In the genomic region with DNA sequence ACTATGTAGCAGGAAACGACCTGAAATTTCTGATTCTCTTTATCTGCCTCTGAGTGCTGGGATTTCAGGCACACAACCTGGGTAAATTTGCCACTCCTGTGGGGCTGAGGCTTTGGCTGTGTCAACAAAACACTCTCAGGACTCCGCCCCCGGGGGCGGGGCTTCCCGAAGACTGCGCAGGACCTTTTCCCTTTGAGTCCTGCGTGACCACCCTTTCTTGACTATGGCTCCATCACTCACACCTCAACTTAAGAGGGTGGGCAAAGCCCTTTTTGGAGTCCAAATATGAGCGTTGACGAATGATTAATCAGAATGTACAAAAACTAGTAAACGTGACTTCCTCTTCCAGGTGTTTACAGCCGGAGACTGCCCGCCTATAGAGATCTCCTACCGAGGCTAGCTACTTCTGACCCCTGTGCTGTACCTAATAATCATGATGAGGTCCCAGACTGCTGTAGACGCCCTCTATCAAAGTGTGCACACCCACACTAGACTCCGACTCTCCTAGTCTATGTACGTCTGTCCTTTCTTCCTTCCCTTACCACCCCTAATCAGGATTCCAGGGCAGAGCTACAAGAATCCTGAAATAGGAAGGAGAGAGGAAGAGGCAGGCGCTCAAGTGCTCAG, we compare ENCODE assay signal across 8 mouse cellular contexts. TPM values are rescaled to one million over a fixed set of nuclear protein-coding genes. Genes with fewer than 3 reads are reported as not detected.
DNase-seq lines count a peak whose midpoint lies in the region; ATAC-seq and TF ChIP-seq lines count a peak whose summit lies in the region.

No protein-coding gene starts in this region.

- H3K27me3 ChIP-seq in forebrain, embryonic 11.5 days (ENCODE audit: control insufficient read depth, insufficient read depth, low read length), result no peaks in the 10 kb centered on the region
- H3K27me3 ChIP-seq in hindbrain, embryonic 14.5 days (ENCODE audit: control insufficient read depth, insufficient read depth, low read length), result no peaks in the 10 kb centered on the region

- peaks cover 31% of the 10 kb centered on the region for H3K4me1 ChIP-seq in bone marrow macrophage, adult 2 months (ENCODE audit: control insufficient read depth, insufficient read depth, low read length)
- no peaks in the 10 kb centered on the region for H3K4me1 ChIP-seq in forebrain, embryonic 11.5 days (replicated peaks; ENCODE audit: control insufficient read depth, insufficient read depth, low read length)
- H3K4me1 ChIP-seq in hindbrain, embryonic 14.5 days (replicated peaks; ENCODE audit: control insufficient read depth, insufficient read depth, low read length), result peaks cover 5% of the 10 kb centered on the region

- H3K36me3 ChIP-seq in forebrain, embryonic 11.5 days (ENCODE audit: control insufficient read depth, insufficient read depth, low read length), result no peaks in the 10 kb centered on the region; the same call in 1 of the 2 replicates
- peaks cover 32% of the 10 kb centered on the region for H3K36me3 ChIP-seq in hindbrain, embryonic 14.5 days (replicated peaks; ENCODE audit: control insufficient read depth, insufficient read depth)

- no peak for TF ChIP-seq POLR2A in bone marrow macrophage, adult 2 months (IDR thresholded peaks at IDR 0.05; ENCODE audit: borderline replicate concordance, low read depth, low read length)

- H3K4me3 ChIP-seq in bone marrow macrophage, adult 2 months (ENCODE audit: insufficient read depth, low read length), result peak overlapping the region; percentile 34
- 0 out of 2 replicates have a peak overlapping the region, but pooled peaks have one; percentile 9 for H3K4me3 ChIP-seq in forebrain, embryonic 11.5 days (ENCODE audit: low read depth, low read length)
- H3K4me3 ChIP-seq in hindbrain, embryonic 14.5 days (replicated peaks; ENCODE audit: low read length), result no peak overlapping the region

- ATAC-seq in forebrain, embryonic 11.5 days (replicated peaks; ENCODE audit: low FRiP score), result 0 out of 2 replicates have a peak, but pooled peaks have one; percentile 5
- peak; percentile 28; the same call in 1 of the 2 replicates for ATAC-seq in hindbrain, embryonic 14.5 days (ENCODE audit: low FRiP score)
- peak; percentile 26 for ATAC-seq in megakaryocyte progenitor cell, adult 5-6 weeks (replicated peaks; ENCODE audit: poor library complexity)

- no peaks in the 10 kb centered on the region for H3K9me3 ChIP-seq in forebrain, embryonic 11.5 days (ENCODE audit: control insufficient read depth, low read length)
- H3K9me3 ChIP-seq in hindbrain, embryonic 14.5 days (ENCODE audit: control insufficient read depth, low read length), result no peaks in the 10 kb centered on the region

- TF ChIP-seq CTCF in bone marrow macrophage, adult 2 months (IDR thresholded peaks at IDR 0.05; ENCODE audit: low read depth, low read length), result no peak

- 16% methylated on average over 17 of the region's 17 CpGs for WGBS in forebrain, embryonic 11.5 days
- 19% methylated on average over 17 of the region's 17 CpGs for WGBS in hindbrain, embryonic 14.5 days

- H3K9ac ChIP-seq in forebrain, embryonic 11.5 days (ENCODE audit: low read length), result no peak overlapping the region
- H3K9ac ChIP-seq in hindbrain, embryonic 14.5 days, result peak overlapping the region; percentile 8; the same call in 1 of the 2 replicates

- H3K4me2 ChIP-seq in forebrain, embryonic 11.5 days (ENCODE audit: low read depth, low read length, severe bottlenecking), result peak overlapping the region; percentile 41; the same call in 1 of the 2 replicates
- H3K4me2 ChIP-seq in hindbrain, embryonic 14.5 days (replicated peaks), result peak overlapping the region; percentile 34

- no peak overlapping the region for H3K27ac ChIP-seq in bone marrow macrophage, adult 2 months (ENCODE audit: insufficient read depth, low read depth, low read length)
- H3K27ac ChIP-seq in forebrain, embryonic 11.5 days (ENCODE audit: low read depth, low read length), result no peak overlapping the region
- H3K27ac ChIP-seq in hindbrain, embryonic 14.5 days, result no peak overlapping the region

- intact Hi-C loops in left cerebral cortex, postnatal 4 days (cut with DNase I), result no loop called here

- peak; percentile 74 to 89 for DNase-seq in adrenal gland, adult (ENCODE audit: inconsistent age in 2 of 2, low spot score in 1 of 2)
- no peak for DNase-seq in adrenal gland, postnatal 4 days (ENCODE audit: low spot score in 2 of 2)
- no peak for DNase-seq in forebrain, embryonic 11.5 days (ENCODE audit: low spot score)
- DNase-seq in hindbrain, embryonic 14.5 days (ENCODE audit: low spot score), result peak; percentile 43
- peak; percentile 33 for DNase-seq in left cerebral cortex, postnatal 4 days
- peak; percentile 79 to 89 for DNase-seq in spleen, postnatal 36 days (ENCODE audit: low spot score in 2 of 2)

RNA-seq across cellular contexts. Expression of a gene that starts 10.2 kb away (rescaled TPM):
- 100 to 1,000 TPM; 150 to 164 TPM for total RNA-seq in adrenal gland, postnatal 4 days (2021)
- 31.2 and 33.4 TPM in 2 replicates for polyA plus RNA-seq in bone marrow macrophage, adult 2 months (2012; ENCODE audit: insufficient read depth, insufficient read length, missing spikeins)
- 14.0 and 16.3 TPM in 2 replicates for polyA plus RNA-seq in forebrain, embryonic 11.5 days (2014; fragmentation: Nextera tagmentation; extraction: Ambion mirVana)
- polyA plus RNA-seq in hindbrain, embryonic 14.5 days (2014; fragmentation: Nextera tagmentation; extraction: Ambion mirVana), result 17.3 and 22.0 TPM in 2 replicates
- total RNA-seq in left cerebral cortex, postnatal 4 days (2021), result 10 to 100 TPM; 52.6 to 59.3 TPM
- 40.7 and 44.1 TPM in 2 replicates for total RNA-seq in megakaryocyte progenitor cell, adult 5-6 weeks (2015)
- 90.6 and 90.9 TPM in 2 replicates for total RNA-seq in megakaryocyte progenitor cell, adult 5-6 weeks (2017)

RNA-seq across cellular contexts. Expression of a gene that starts 25.6 kb away (rescaled TPM):
- total RNA-seq in adrenal gland, postnatal 4 days (2021), result 10 to 100 TPM; 17.8 to 18.5 TPM
- 3.7 and 4.5 TPM in 2 replicates for polyA plus RNA-seq in bone marrow macrophage, adult 2 months (2012; ENCODE audit: insufficient read depth, insufficient read length, missing spikeins)
- polyA plus RNA-seq in forebrain, embryonic 11.5 days (2014; fragmentation: Nextera tagmentation; extraction: Ambion mirVana), result 23.7 and 28.4 TPM in 2 replicates
- polyA plus RNA-seq in hindbrain, embryonic 14.5 days (2014; fragmentation: Nextera tagmentation; extraction: Ambion mirVana), result 13.5 and 15.8 TPM in 2 replicates
- total RNA-seq in left cerebral cortex, postnatal 4 days (2021), result 10 to 100 TPM; 22.6 to 23.7 TPM
- total RNA-seq in megakaryocyte progenitor cell, adult 5-6 weeks (2015), result 5.6 and 7.2 TPM in 2 replicates
- 18.6 and 27.5 TPM in 2 replicates for total RNA-seq in megakaryocyte progenitor cell, adult 5-6 weeks (2017)

Comparison
In these comparisons a context has a peak if more than half of its experiments do, and no peak if none do; other contexts are left out.
1. DNase-seq: peak in adrenal gland, adult (2 of 2), hindbrain, embryonic 14.5 days (single experiment), left cerebral cortex, postnatal 4 days (single experiment) and spleen, postnatal 36 days (2 of 2); none in adrenal gland, postnatal 4 days (0 of 2) and forebrain, embryonic 11.5 days (single experiment).
2. Peak in every context shown above with its lines, with median percentiles within 50 percentile points of each other: ATAC-seq.